Mouse (Mus musculus): ENCODE results near the gene Slc20a1.
A peak's percentile ranks its signal among the peaks of the same experiment; 100 is the strongest.

Gene Slc20a1

GRCm38 (mm10) chr2:129198436-129199327, at the start of gene Slc20a1:
Slc20a1 (plus strand) TSS chr2:129198764.
- ATAC-seq (ENCODE audit: insufficient number of reproducible peaks, low FRiP score, low TSS enrichment), result peak; percentile 98

GRCm38 (mm10) chr2:129148836-129149235, 49.7 kb upstream of the Slc20a1 start:
- ATAC-seq (ENCODE audit: insufficient number of reproducible peaks, low FRiP score, low TSS enrichment), result no peak

GRCm38 (mm10) chr2:129150386-129150785, 48.2 kb upstream of the Slc20a1 start:
- ATAC-seq (ENCODE audit: insufficient number of reproducible peaks, low FRiP score, low TSS enrichment), result no peak

GRCm38 (mm10) chr2:129151111-129151510, 47.5 kb upstream of the Slc20a1 start:
- no peak for ATAC-seq (ENCODE audit: insufficient number of reproducible peaks, low FRiP score, low TSS enrichment)

- ATAC-seq (ENCODE audit: insufficient number of reproducible peaks, low FRiP score, low TSS enrichment), result no peak
Measured at GRCm38 (mm10) chr2:129152751-129153150, 45.8 kb upstream of the Slc20a1 start.

- ATAC-seq (ENCODE audit: insufficient number of reproducible peaks, low FRiP score, low TSS enrichment), result no peak
Measured at GRCm38 (mm10) chr2:129164815-129165214, 33.7 kb upstream of the Slc20a1 start.

- no peak for ATAC-seq (ENCODE audit: insufficient number of reproducible peaks, low FRiP score, low TSS enrichment)
Measured at GRCm38 (mm10) chr2:129166466-129167463, 31.8 kb upstream of the Slc20a1 start.

GRCm38 (mm10) chr2:129173386-129173785, 25.2 kb upstream of the Slc20a1 start:
- no peak for ATAC-seq (ENCODE audit: insufficient number of reproducible peaks, low FRiP score, low TSS enrichment)

GRCm38 (mm10) chr2:129174474-129174873, 24.1 kb upstream of the Slc20a1 start:
- peak; percentile 75 for ATAC-seq (ENCODE audit: insufficient number of reproducible peaks, low FRiP score, low TSS enrichment)

- ATAC-seq (ENCODE audit: insufficient number of reproducible peaks, low FRiP score, low TSS enrichment), result no peak
Measured at GRCm38 (mm10) chr2:129175636-129176035, 22.9 kb upstream of the Slc20a1 start.

GRCm38 (mm10) chr2:129176676-129177420, 21.7 kb upstream of the Slc20a1 start:
- ATAC-seq (ENCODE audit: insufficient number of reproducible peaks, low FRiP score, low TSS enrichment), result no peak

GRCm38 (mm10) chr2:129177661-129178060, 20.9 kb upstream of the Slc20a1 start:
- ATAC-seq (ENCODE audit: insufficient number of reproducible peaks, low FRiP score, low TSS enrichment), result no peak

GRCm38 (mm10) chr2:129178182-129178908, 20.2 kb upstream of the Slc20a1 start:
- no peak for ATAC-seq (ENCODE audit: insufficient number of reproducible peaks, low FRiP score, low TSS enrichment)

GRCm38 (mm10) chr2:129179946-129180853, 18.4 kb upstream of the Slc20a1 start:
- ATAC-seq (ENCODE audit: insufficient number of reproducible peaks, low FRiP score, low TSS enrichment), result no peak

GRCm38 (mm10) chr2:129181509-129181908, 17.1 kb upstream of the Slc20a1 start:
- ATAC-seq (ENCODE audit: insufficient number of reproducible peaks, low FRiP score, low TSS enrichment), result no peak

- no peak for ATAC-seq (ENCODE audit: insufficient number of reproducible peaks, low FRiP score, low TSS enrichment)
Measured at GRCm38 (mm10) chr2:129182412-129182811, 16.2 kb upstream of the Slc20a1 start.

- ATAC-seq (ENCODE audit: insufficient number of reproducible peaks, low FRiP score, low TSS enrichment), result no peak
Measured at GRCm38 (mm10) chr2:129183561-129184031, 15.0 kb upstream of the Slc20a1 start.

GRCm38 (mm10) chr2:129184853-129185252, 13.7 kb upstream of the Slc20a1 start:
- ATAC-seq (ENCODE audit: insufficient number of reproducible peaks, low FRiP score, low TSS enrichment), result no peak
